Mouse (Mus musculus) c-Kit-positive CD71-positive TER-119-negative erythroid progenitor cells, embryonic 14.5 days (primary cell): ENCODE data around the gene Gm11554.
"Not testable (repeated sequence)": the region's sequence is repeated elsewhere in the genome, so short reads cannot be mapped to it uniquely, and the experiment has no call there.

Experiments used
- DNase-seq: peaks from one replicate; pipeline ENCODE4 v3.0.0-alpha.2; 2013; ENCODE audit warnings: low read depth

Gm11554 gene

DNA sequence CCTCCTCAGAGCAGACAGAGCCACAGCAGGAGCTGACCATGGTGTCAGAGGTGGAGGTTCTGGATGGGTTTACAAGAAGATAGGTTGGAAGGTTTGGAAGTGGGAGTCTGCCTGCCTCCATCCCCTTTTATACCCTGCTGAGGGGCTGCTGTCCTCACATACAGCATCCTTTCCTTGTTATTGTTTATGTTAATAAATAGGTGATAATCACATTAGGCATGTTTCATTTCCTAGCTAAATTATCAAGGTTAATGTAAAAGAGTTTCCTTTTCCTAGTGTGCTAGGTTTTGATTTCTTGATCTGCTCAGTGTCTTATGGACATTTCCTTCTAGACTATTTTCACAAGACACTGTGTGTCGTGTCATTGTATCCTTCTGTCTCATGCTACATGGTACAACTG lies at the start of gene Gm11554:
TSS of gene Gm11554 (minus strand) at position 101 of the 400 bp plus-strand sequence.
- DNase-seq = not testable (repeated sequence)

DNA sequence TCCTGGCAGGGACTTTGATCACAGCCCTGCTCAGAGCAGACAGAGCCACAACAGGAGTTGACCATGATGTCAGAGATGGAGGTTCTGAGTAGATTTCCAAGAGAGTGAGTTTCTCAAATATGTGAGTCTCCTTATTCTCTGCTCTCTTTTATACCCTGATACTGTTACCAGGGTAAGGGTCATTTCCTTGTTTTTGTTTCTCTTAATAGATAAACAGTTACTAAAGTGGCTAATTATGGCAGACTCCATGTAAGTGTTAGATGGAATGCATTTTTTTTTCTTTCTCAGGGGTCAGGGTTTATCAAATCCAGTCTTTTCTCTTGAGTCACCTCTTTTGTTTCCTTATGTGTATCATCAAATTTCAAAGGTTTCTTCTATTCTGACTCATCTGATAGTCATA lies 47.3 kb upstream of the Gm11554 start, which contains the start of gene Krtap4-16:
TSS of gene Krtap4-16 (minus strand) at position 101 of the 400 bp plus-strand sequence.
- no peak for DNase-seq

DNA sequence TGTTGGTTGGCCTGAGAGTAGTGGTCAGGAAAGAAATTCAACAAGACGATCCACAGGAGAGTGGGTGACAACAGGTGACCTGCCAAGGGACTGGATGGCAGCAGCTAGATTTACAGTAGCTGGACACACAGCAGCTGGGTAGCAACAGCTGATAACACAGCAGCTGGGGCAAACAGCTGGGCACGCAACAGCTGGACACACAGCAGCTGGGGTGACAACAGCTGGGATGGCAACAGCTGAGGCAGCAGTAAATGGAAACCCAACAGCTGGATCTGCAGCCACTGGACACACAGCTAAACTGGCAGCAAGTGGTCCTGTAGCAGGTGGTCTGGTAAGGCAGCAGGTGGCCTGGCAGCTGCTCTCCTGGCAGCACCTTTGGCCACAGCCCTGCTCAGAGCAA lies 42.5 kb upstream of the Gm11554 start:
- no peak for DNase-seq

- DNase-seq = no peak
Observed at GRCm38 (mm10) chr11:99842185-99842584, 37.9 kb upstream of the Gm11554 start.

- no peak for DNase-seq
Observed at GRCm38 (mm10) chr11:99837966-99838365, 33.7 kb upstream of the Gm11554 start, which contains the start of gene 2300003K06Rik. Gene 2300003K06Rik, minus strand, starts transcription at chr11:99838066.

DNA sequence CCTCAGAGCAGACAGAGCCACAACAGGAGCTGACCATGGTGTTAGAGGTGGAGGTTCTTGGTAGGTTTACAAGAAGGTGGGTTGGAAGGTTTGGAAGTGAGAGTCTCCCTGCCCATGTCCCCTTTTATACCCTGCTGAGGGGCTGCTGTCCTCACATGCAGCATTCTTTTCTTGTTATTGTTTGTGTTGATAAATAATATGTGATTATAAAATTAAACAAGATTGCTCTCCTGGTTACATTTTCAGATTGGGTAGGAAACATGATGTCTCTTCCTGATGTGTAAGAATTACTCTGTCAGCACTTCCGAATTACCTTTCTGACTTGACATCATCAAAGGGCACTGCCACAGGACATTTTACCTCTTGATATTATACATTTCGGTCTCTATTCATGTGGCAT lies 11.3 kb upstream of the Gm11554 start, which contains the start of gene Gm11564:
TSS of gene Gm11564 (minus strand) at position 101 of the 400 bp plus-strand sequence.
- not testable (repeated sequence) for DNase-seq

DNA sequence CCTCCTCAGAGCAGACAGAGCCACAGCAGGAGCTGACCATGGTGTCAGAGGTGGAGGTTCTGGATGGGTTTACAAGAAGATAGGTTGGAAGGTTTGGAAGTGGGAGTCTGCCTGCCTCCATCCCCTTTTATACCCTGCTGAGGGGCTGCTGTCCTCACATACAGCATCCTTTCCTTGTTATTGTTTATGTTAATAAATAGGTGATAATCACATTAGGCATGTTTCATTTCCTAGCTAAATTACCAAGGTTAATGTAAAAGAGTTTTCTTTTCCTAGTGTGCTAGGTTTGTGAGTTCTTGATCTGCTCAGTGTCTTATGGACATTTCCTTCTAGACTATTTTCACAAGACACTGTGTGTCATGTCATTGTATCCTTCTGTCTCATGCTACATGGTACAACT lies 5.5 kb upstream of the Gm11554 start, which contains the start of gene Krtap4-13:
TSS of gene Krtap4-13 (minus strand) at position 101 of the 400 bp plus-strand sequence.
- DNase-seq = not testable (repeated sequence)

DNA sequence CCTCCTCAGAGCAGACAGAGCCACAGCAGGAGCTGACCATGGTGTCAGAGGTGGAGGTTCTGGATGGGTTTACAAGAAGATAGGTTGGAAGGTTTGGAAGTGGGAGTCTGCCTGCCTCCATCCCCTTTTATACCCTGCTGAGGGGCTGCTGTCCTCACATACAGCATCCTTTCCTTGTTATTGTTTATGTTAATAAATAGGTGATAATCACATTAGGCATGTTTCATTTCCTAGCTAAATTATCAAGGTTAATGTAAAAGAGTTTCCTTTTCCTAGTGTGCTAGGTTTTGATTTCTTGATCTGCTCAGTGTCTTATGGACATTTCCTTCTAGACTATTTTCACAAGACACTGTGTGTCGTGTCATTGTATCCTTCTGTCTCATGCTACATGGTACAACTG lies 5.4 kb downstream of the Gm11554 start, which contains the start of gene Gm11569:
TSS of gene Gm11569 (minus strand) at position 101 of the 400 bp plus-strand sequence.
- DNase-seq = not testable (repeated sequence)

- no peak for DNase-seq
Observed at GRCm38 (mm10) chr11:99793367-99793766, 10.9 kb downstream of the Gm11554 start, which contains the start of gene Gm11596. Gene Gm11596, minus strand, starts transcription at chr11:99793467.

- not testable (repeated sequence) for DNase-seq
Observed at GRCm38 (mm10) chr11:99784900-99785299, 19.3 kb downstream of the Gm11554 start, which contains the start of gene Krtap4-9. Gene Krtap4-9, plus strand, starts transcription at chr11:99785200.

DNA sequence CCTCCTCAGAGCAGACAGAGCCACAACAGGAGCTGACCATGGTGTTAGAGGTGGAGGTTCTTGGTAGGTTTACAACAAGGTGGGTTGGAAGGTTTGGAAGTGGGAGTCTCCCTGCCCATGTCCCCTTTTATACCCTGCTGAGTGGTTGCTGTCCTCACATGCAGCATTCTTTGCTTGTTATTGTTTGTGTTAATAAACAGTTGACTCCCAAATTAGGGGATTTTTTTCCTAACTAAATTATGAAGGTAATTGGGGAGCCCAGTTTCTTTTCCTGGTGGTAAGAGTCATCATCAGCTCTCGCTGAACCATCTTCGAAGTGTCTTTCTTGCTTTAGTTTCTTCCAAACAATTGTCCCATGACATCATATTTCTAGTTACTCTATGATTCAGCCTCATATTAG lies 23.6 kb downstream of the Gm11554 start, which contains the start of gene Krtap4-8:
TSS of gene Krtap4-8 (minus strand) at position 101 of the 400 bp plus-strand sequence.
- no peak for DNase-seq

DNA sequence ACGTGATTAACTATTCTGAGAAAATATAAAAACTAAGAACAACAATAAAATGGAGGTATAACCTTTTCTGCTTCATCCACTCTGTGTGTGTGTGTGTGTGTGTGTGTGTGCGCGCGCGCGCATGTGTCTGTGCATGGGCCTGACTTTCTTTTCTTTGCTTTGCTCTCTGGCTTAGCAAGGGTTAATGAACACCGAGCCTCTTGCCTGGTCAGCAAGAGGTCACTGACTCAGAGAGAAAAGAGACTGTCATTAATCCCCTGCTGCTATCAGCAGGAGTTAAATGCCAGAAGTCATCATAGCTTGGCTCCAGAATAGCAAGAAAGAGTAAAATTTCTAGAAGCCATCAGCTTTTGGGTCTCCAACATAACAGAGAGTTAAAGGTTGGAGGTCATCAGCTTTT lies 25.8 kb downstream of the Gm11554 start:
- DNase-seq = no peak

DNA sequence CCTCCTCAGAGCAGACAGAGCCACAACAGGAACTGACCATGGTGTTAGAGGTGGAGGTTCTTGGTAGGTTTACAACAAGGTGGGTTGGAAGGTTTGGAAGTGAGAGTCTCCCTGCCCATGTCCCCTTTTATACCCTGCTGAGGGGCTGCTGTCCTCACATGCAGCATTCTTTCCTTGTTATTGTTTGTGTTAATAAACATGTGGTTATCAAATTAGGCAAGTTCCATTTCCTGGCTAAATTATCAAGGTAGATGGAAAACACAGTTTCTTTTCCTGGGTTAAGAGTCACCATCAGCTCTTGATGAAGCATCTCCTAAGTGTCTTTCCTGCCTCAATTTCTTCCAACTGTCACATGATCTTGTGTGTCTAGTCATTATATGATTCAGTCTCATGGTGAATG lies 31.4 kb downstream of the Gm11554 start, which contains the start of gene Gm11595:
TSS of gene Gm11595 (minus strand) at position 101 of the 400 bp plus-strand sequence.
- not testable (repeated sequence) for DNase-seq

- no peak for DNase-seq
Observed at GRCm38 (mm10) chr11:99768410-99768809, 35.8 kb downstream of the Gm11554 start.

GRCm38 (mm10) chr11:99758877-99759276 lies 45.4 kb downstream of the Gm11554 start:
- DNase-seq = no peak
